Mouse (Mus musculus): ENCODE data around the gene Adamtsl4.
"Not testable (repeated sequence)": the region's sequence is repeated elsewhere in the genome, so short reads cannot be mapped to it uniquely, and the experiment has no call there.

The Adamtsl4 gene

DNA sequence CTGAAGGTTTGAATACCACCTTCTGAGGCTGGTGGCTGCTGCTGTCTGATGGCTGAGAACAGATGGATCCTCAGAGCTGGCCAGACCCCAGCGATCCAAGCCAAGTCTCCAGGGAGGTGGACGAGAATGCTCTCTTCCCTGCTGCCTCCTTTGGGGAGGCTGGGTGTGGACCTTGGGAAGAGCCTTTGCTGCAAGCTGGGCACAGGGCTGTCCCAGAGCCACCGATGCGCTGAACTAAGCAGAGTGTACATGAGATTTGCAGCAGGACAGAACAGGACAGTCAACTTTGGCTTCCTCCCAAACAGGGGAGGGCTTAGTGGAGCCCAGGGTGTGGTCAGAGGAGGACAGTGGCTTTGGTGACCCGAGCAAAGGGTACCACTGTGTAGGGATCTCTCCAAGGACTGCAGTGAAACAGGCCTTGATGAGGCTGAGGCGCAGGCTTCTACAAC is 12.5 kb upstream of the Adamtsl4 start:
- DNase-seq (ENCODE audit: low read depth): no peak

DNA sequence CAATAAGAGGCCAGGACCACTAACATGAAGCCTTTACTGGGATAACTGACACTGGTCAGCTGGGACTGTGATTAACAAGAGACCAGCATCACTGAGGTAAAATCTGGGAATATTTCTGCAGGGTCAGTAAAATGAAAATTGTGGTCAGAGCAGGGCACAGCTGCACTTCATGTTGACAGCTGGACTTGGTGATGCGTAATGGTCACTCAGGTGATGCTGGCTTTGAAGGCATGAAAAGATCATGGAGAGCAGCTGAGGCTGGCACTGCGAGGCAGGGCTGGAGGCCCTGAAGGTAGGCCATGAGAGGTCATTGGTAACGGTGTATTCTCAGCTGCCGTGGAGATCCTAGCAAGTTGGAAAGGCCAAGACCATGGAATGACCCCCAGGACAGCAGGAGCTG is 10.6 kb upstream of the Adamtsl4 start:
- DNase-seq (ENCODE audit: low read depth): no peak

GRCm38 (mm10) chr3:95696360-95696759 is 8.6 kb upstream of the Adamtsl4 start:
- DNase-seq (ENCODE audit: low read depth): no peak

GRCm38 (mm10) chr3:95695796-95696195 is 8.1 kb upstream of the Adamtsl4 start:
- DNase-seq (ENCODE audit: low read depth): no peak

GRCm38 (mm10) chr3:95694808-95695703 is 7.3 kb upstream of the Adamtsl4 start:
- no peak for DNase-seq (ENCODE audit: low read depth)

- DNase-seq (ENCODE audit: low read depth): no peak
Measured at GRCm38 (mm10) chr3:95693821-95694807, 6.4 kb upstream of the Adamtsl4 start.

DNA sequence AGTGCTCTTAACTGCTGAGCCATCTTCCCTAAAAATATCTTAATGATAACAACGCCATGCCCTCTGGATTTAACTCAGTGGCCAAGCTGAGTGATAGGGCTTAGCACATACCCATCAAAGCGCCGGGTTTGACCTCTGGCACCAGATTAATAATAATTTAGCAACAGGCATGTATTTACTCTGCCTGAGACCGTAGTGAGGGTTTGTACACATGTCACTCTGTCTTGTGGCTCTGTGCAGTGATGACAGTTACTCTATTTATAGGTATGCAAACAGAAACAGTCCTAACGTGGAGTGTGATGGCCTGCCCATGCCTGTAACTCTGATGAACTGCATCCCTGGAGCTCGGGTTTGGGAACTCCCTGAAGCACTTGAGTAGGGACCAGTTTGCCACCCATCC is 5.0 kb upstream of the Adamtsl4 start:
- no peak for DNase-seq (ENCODE audit: low read depth)

DNA sequence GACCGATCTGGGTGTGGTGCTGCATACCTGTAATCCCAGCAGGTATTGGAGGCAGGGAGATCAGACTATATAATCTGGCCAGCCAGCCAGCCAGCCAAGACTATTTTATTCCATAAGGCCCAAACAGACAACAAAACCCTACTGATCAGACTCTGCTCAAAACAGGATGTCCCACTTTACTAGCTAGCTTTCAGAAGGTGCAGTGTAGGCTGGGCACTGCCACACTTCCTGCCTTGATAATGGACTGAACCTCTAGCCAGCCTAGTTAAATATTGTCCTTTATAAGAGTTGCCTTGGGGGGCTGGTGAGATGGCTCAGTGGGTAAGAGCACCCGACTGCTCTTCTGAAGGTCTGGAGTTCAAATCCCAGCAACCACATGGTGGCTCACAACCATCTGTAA is 2.8 kb upstream of the Adamtsl4 start:
- not testable (repeated sequence) for DNase-seq (ENCODE audit: low read depth)

- no peak for DNase-seq (ENCODE audit: low read depth)
Measured at GRCm38 (mm10) chr3:95689940-95690339, 2.2 kb upstream of the Adamtsl4 start.

GRCm38 (mm10) chr3:95689171-95689915 is 1.6 kb upstream of the Adamtsl4 start:
- DNase-seq (ENCODE audit: low read depth): no peak

GRCm38 (mm10) chr3:95687168-95687523 is 571 bp downstream of the Adamtsl4 start:
- DNase-seq (ENCODE audit: low read depth): no peak

DNA sequence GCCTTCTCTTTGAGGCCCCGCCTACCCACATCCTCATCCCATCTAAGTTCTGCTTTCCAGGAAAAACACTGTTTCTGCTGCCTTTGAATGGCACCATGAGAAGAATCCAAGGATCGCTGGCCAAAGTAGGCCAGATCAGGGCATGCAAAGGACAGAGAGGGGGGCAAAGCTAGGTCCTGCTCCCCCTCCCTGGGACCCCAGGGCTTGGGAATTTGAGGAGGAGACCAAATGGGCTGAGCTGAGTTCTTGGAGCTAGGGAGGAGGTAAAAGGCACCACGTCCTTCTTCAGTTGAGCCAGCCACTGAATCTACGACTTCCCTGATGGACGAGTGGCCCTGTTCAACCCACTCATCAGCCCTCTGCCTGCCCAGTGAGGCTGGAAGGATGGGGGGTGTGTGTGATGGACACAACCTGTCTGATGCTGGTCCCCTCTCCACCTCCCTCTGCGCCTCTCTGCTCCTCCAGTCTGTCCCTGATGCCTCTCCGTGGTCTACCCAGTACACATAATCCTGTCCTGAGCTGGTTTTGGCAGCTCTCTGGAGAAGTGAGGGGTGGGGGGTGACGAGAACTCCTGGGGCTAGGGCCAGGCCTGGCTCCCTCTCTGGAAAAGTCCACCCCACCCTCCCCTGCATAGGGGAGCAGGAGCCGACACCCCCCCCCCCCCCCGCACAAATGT is 1.1 kb downstream of the Adamtsl4 start:
- no peak for DNase-seq (ENCODE audit: low read depth)

DNA sequence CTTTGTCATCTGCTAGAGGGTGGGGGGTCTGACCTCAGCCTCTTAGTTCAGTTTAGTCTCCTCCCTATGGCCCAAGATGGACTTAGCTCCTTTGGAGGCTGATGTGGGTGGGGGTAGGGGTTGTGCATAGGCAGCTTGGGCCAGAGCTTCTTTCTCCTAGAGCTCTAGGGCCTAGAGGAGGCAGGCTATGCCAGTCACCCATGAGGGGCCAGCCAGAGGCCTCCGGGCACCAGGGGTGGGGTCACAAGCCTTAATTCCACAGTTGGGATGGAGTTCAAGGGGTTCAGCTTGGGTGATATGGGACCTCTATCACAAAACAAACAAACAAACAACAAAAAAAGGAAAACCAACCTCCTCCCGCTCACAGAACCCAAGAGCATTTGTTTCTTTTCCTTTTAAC is 2.0 kb downstream of the Adamtsl4 start:
- DNase-seq (ENCODE audit: low read depth): no peak

- no peak for DNase-seq (ENCODE audit: low read depth)
Measured at GRCm38 (mm10) chr3:95685301-95685700, 2.4 kb downstream of the Adamtsl4 start.

DNA sequence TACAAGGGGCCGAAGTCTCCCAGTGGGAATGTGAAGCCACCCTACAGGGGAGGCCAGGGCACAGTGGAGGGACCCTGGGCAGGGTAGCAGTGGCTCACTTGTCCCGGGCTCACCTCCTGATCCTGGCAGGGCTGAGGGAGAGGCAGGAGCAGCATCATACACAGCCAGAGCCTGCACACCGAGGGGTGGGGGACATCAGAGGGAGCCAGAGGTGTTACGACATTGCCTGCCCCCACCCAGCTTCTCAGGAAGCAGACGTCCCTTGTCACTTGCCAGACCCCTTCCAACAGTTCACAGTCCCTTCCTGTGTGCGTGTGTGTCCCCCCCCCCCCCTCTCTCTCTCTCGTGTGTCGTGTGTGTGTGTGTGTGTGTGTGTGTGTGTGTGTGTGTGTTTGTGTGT is 2.9 kb downstream of the Adamtsl4 start:
- DNase-seq (ENCODE audit: low read depth): no peak

GRCm38 (mm10) chr3:95682878-95683277 is 4.8 kb downstream of the Adamtsl4 start:
- no peak for DNase-seq (ENCODE audit: low read depth)

- no peak for DNase-seq (ENCODE audit: low read depth)
Measured at GRCm38 (mm10) chr3:95681365-95681764, 6.4 kb downstream of the Adamtsl4 start.

GRCm38 (mm10) chr3:95680673-95681072 is 7.0 kb downstream of the Adamtsl4 start:
- no peak for DNase-seq (ENCODE audit: low read depth)

DNA sequence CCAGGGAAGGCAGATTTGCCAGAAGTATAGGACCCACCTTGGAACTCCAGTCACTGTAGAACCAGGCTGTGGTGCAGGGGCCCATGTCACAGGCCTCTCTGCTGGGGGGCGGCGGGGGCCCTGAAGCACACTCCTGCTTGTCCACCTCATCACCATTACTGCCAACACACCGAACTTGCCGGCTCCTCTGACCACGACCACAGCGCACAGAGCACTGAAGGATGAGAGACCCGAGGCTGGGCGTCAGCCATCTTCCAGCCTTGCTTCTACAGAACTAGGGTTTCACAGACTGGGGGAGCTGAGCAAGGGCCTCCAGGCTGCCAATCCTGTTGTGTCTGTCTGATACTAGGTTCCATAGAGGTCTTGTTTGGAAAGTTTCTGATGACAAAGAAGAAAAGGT is 8.2 kb downstream of the Adamtsl4 start:
- DNase-seq (ENCODE audit: low read depth): no peak

DNA sequence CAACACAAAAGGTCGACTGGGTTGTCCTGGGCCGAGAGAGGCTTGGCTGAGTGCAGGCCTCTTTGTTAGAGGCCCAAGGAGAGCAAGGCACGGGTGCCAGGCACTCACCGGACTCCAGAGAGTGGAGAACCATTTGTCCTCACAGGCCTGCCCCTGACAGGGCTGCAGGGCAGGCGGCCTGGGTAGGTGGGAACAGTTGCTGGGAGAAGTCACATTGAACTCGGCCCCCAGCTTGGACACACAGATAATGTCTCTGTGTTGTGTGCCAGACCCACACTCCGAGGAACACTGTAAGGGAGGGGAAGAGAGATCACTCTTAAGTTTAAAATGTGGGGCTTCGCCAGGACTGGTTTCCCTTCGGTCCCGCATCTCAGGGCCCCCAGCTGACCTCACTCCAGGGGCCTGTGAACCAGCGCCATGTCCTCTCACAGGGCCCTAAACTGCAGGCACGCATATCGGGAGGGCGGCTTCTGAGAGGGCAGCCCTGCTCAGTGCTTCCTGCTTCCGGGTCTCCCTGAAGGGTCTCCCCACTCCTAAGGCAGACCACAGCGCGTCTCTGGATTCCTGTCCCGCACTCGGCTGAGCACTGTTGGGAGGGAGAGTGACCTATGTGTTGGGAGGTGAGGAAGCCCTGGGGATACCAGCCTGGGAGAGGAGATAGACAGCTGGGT is 10.2 kb downstream of the Adamtsl4 start:
- no peak for DNase-seq (ENCODE audit: low read depth)
